8 mouse cellular contexts compared by ENCODE assay signal in the genomic region with DNA sequence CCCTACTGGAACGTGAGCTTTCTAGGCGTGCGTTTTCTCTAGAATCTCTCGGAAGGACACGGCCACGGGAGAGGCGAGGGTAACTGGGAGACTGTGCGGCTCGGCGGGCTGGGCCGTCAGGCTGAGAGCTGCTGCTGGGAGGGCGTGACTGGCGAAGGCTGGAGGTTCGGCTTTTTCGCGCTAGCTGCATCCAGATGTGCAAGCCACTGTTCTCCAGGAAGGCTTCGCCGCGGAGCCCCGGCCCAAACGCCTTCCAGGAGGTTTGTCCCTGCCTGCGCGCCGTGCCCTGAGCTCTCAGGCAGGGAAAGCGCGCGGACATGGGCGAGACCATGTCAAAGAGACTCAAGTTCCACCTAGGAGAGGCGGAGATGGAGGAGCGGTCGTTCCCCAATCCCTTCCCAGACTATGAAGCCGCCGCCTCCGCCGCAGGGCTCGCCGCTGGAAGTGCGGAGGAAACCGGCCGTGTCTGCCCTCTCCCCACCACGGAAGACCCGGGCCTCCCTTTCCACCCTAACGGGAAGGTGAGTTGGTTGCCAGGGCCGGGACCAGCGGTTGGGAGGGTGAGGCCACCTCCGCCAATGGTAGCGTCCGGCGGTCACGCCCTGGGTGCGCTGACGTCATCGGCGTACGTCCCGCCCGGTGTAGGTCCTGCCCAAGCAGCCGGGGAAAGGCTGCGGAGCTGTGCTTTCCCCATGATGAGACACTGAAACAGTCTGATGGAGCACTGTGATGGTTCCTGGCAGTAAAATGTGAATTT. TPM values are rescaled to one million over a fixed set of nuclear protein-coding genes. Genes with fewer than 3 reads are reported as not detected.
DNase-seq lines count a peak whose midpoint lies in the region; ATAC-seq and TF ChIP-seq lines count a peak whose summit lies in the region.

No protein-coding gene starts in this region.

- H3K4me3 ChIP-seq in CH12.LX (replicated peaks in 1 of 3; ENCODE audit: low read depth in 2 of 3, low read length in 2 of 3, poor library complexity in 1 of 3), result peak overlapping the region; percentile 64 to 85 (median 78)
- peak overlapping the region; percentile 66 for H3K4me3 ChIP-seq in forebrain, embryonic 11.5 days (ENCODE audit: low read depth, low read length)
- H3K4me3 ChIP-seq in heart, embryonic 16.5 days (ENCODE audit: low read length), result peak overlapping the region; percentile 63
- peak overlapping the region; percentile 75 for H3K4me3 ChIP-seq in liver, embryonic 15.5 days (replicated peaks)
- peak overlapping the region; percentile 67 for H3K4me3 ChIP-seq in neural tube, embryonic 12.5 days

- H3K27me3 ChIP-seq in CH12.LX (replicated peaks), result no peaks in the 10 kb centered on the region
- no peaks in the 10 kb centered on the region for H3K27me3 ChIP-seq in forebrain, embryonic 11.5 days (ENCODE audit: control insufficient read depth, insufficient read depth, low read length)
- no peaks in the 10 kb centered on the region for H3K27me3 ChIP-seq in heart, embryonic 16.5 days (ENCODE audit: control insufficient read depth, insufficient read depth, low read length)
- H3K27me3 ChIP-seq in liver, embryonic 15.5 days, result no peaks in the 10 kb centered on the region
- H3K27me3 ChIP-seq in neural tube, embryonic 12.5 days (replicated peaks), result no peaks in the 10 kb centered on the region

- peak overlapping the region; percentile 88 for H3K4me2 ChIP-seq in CH12.LX (ENCODE audit: insufficient read depth, low read depth, poor library complexity, severe bottlenecking)
- peak overlapping the region; percentile 64 for H3K4me2 ChIP-seq in forebrain, embryonic 11.5 days (ENCODE audit: low read depth, low read length, severe bottlenecking)
- peak overlapping the region; percentile 76 for H3K4me2 ChIP-seq in heart, embryonic 16.5 days (ENCODE audit: low read depth, low read length)
- peak overlapping the region; percentile 84 for H3K4me2 ChIP-seq in liver, embryonic 15.5 days
- peak overlapping the region; percentile 60 for H3K4me2 ChIP-seq in neural tube, embryonic 12.5 days (replicated peaks)

- H3K79me2 ChIP-seq in CH12.LX (replicated peaks; ENCODE audit: control insufficient read depth, extremely low read depth, insufficient read depth, poor library complexity, severe bottlenecking), result no peaks in the 10 kb centered on the region

- peak; percentile 87 for TF ChIP-seq POLR2A in CH12.LX (IDR thresholded peaks at IDR 0.05; ENCODE audit: low read depth, low read length)

- peaks cover 4 to 18% of the 10 kb centered on the region in 2 experiments; a peak in 3 of 4 replicates for H3K4me1 ChIP-seq in CH12.LX (ENCODE audit: control insufficient read depth in 1 of 2, insufficient read depth in 2 of 2)
- H3K4me1 ChIP-seq in forebrain, embryonic 11.5 days (replicated peaks; ENCODE audit: control insufficient read depth, insufficient read depth, low read length), result peaks cover 4% of the 10 kb centered on the region; the same call in 1 of the 2 replicates
- H3K4me1 ChIP-seq in heart, embryonic 16.5 days (ENCODE audit: control insufficient read depth, insufficient read depth, low read length), result peaks cover 8% of the 10 kb centered on the region
- H3K4me1 ChIP-seq in liver, embryonic 15.5 days (replicated peaks), result peaks cover 20% of the 10 kb centered on the region
- peaks cover 5% of the 10 kb centered on the region; the same call in 1 of the 2 replicates for H3K4me1 ChIP-seq in neural tube, embryonic 12.5 days

- peak overlapping the region; percentile 31 for H3K27ac ChIP-seq in CH12.LX (ENCODE audit: insufficient read depth, low read depth)
- peak overlapping the region; percentile 90 for H3K27ac ChIP-seq in forebrain, embryonic 11.5 days (ENCODE audit: low read depth, low read length)
- peak overlapping the region; percentile 93 for H3K27ac ChIP-seq in heart, embryonic 16.5 days (ENCODE audit: low read length)
- H3K27ac ChIP-seq in liver, embryonic 15.5 days (replicated peaks), result peak overlapping the region; percentile 96
- peak overlapping the region; percentile 97 for H3K27ac ChIP-seq in neural tube, embryonic 12.5 days

- TF ChIP-seq CTCF in CH12.LX (conservative IDR thresholded peaks at IDR 0.05 in 1 of 2, IDR thresholded peaks at IDR 0.05 in 1 of 2; ENCODE audit: low read depth in 2 of 2, low read length in 2 of 2), result no peak

- no peaks in the 10 kb centered on the region for H3K9me3 ChIP-seq in CH12.LX (replicated peaks; ENCODE audit: low read length)
- no peaks in the 10 kb centered on the region for H3K9me3 ChIP-seq in forebrain, embryonic 11.5 days (ENCODE audit: control insufficient read depth, low read length)
- H3K9me3 ChIP-seq in heart, embryonic 16.5 days (replicated peaks; ENCODE audit: control insufficient read depth, low read length), result no peaks in the 10 kb centered on the region
- H3K9me3 ChIP-seq in liver, embryonic 15.5 days (replicated peaks), result no peaks in the 10 kb centered on the region
- H3K9me3 ChIP-seq in neural tube, embryonic 12.5 days, result no peaks in the 10 kb centered on the region

- in situ Hi-C loops in CH12.LX (cut with MboI; ENCODE audit: low pct_ligation_motif_present, low pct_unique_long_range_greater_than_20kb, low sequenced_read_pairs), result no loop called here

- dilution Hi-C loops in CH12.LX (cut with MboI; ENCODE audit: extremely low pct_ligation_motif_present, extremely low pct_unique_long_range_greater_than_20kb, low sequenced_read_pairs), result no loop called here

- peak overlapping the region; percentile 56 for H3K9ac ChIP-seq in CH12.LX (ENCODE audit: insufficient read depth, low read depth)
- H3K9ac ChIP-seq in forebrain, embryonic 11.5 days (ENCODE audit: low read length), result peak overlapping the region; percentile 92
- peak overlapping the region; percentile 81 for H3K9ac ChIP-seq in heart, embryonic 16.5 days (ENCODE audit: low read length)
- peak overlapping the region; percentile 82 for H3K9ac ChIP-seq in liver, embryonic 15.5 days
- peak overlapping the region; percentile 88 for H3K9ac ChIP-seq in neural tube, embryonic 12.5 days

- peak; percentile 99 for ATAC-seq in forebrain, embryonic 11.5 days (replicated peaks; ENCODE audit: low FRiP score)
- ATAC-seq in heart, embryonic 16.5 days (replicated peaks; ENCODE audit: extremely low read depth, insufficient read depth, low FRiP score), result peak; percentile 99
- peak; percentile 99 for ATAC-seq in liver, embryonic 15.5 days (ENCODE audit: insufficient read depth)
- peak; percentile 99 for ATAC-seq in neural tube, embryonic 12.5 days (ENCODE audit: low FRiP score, low read depth)

- peak; percentile 92 for DNase-seq in CH12.LX (ENCODE audit: extremely low read depth)
- DNase-seq in c-Kit-positive CD71-positive TER-119-negative erythroid progenitor cells, embryonic 14.5 days (ENCODE audit: low read depth), result peak; percentile 92
- DNase-seq in forebrain, embryonic 11.5 days (ENCODE audit: low spot score), result peak; percentile 96
- DNase-seq in kidney, postnatal 36 days, result peak; percentile 97 to 98
- peak; percentile 96 for DNase-seq in telencephalon, adult 2 months (ENCODE audit: low read depth, low spot score)

- under 1% methylated on average over 59 of the region's 59 CpGs for WGBS in forebrain, embryonic 11.5 days
- WGBS in heart, embryonic 16.5 days, result under 1% methylated on average over 57 of the region's 59 CpGs
- WGBS in liver, embryonic 15.5 days (ENCODE audit: insufficient replicate concordance), result under 1% methylated on average over 59 of the region's 59 CpGs
- under 1% methylated on average over 59 of the region's 59 CpGs for WGBS in neural tube, embryonic 12.5 days

- TF ChIP-seq EP300 in CH12.LX (IDR thresholded peaks at IDR 0.05; ENCODE audit: low read length), result 0 out of 2 replicates have a peak, but pooled peaks have one; percentile 24

- no peaks in the 10 kb centered on the region for H3K36me3 ChIP-seq in CH12.LX (replicated peaks in 1 of 2; ENCODE audit: control insufficient read depth in 1 of 2, insufficient read depth in 1 of 2, low read length in 1 of 2)
- H3K36me3 ChIP-seq in forebrain, embryonic 11.5 days (ENCODE audit: control insufficient read depth, insufficient read depth, low read length), result no peaks in the 10 kb centered on the region
- H3K36me3 ChIP-seq in heart, embryonic 16.5 days (ENCODE audit: control insufficient read depth, insufficient read depth), result no peaks in the 10 kb centered on the region
- no peaks in the 10 kb centered on the region for H3K36me3 ChIP-seq in liver, embryonic 15.5 days (replicated peaks)
- no peaks in the 10 kb centered on the region for H3K36me3 ChIP-seq in neural tube, embryonic 12.5 days

- TF ChIP-seq RAD21 in CH12.LX (IDR thresholded peaks at IDR 0.05; ENCODE audit: low read depth, low read length), result no peak

TF ChIP-seq in CH12.LX, 34 proteins besides CTCF, POLR2A, EP300 and RAD21 (continues in another document):
- TF ChIP-seq ETS1 (conservative IDR thresholded peaks at IDR 0.05; ENCODE audit: low read depth, low read length) (peak; percentile 4; the same call in 1 of the 2 replicates), TCF12 (IDR thresholded peaks at IDR 0.05; ENCODE audit: low read depth, low read length) (peak; percentile 61), POLR2AphosphoS2 (IDR thresholded peaks at IDR 0.05; ENCODE audit: low read depth, low read length) (peak; percentile 56), JUN (IDR thresholded peaks at IDR 0.05; ENCODE audit: insufficient read depth, low read depth, low read length) (no peak), ZC3H11A (IDR thresholded peaks at IDR 0.05; ENCODE audit: low read depth, low read length) (no peak), HCFC1 (IDR thresholded peaks at IDR 0.05; ENCODE audit: low read depth, low read length) (peak; percentile 71), GABPA (IDR thresholded peaks at IDR 0.05; ENCODE audit: insufficient replicate concordance, low read depth, low read length) (no peak), CHD1 (IDR thresholded peaks at IDR 0.05; ENCODE audit: low read depth, low read length) (peak; percentile 90)

RNA-seq across cellular contexts. Expression of gene Lancl2, which starts 0.6 kb away (rescaled TPM):
- total RNA-seq in CH12.LX (2012; rRNA removed), result 12.2 and 13.8 TPM in 2 replicates
- 24.3 and 25.0 TPM in 2 replicates for total RNA-seq in CH12.LX (2014; rRNA removed)
- polyA plus RNA-seq in CH12.LX (2012; ENCODE audit: insufficient read length, low read depth), result 17.7 and 19.1 TPM in 2 replicates
- 54.0 and 55.7 TPM in 2 replicates for polyA plus RNA-seq in forebrain, embryonic 11.5 days (2014; fragmentation: Nextera tagmentation; extraction: Ambion mirVana)
- polyA plus RNA-seq in heart, embryonic 16.5 days (2015; fragmentation: Nextera tagmentation; extraction: Ambion mirVana), result 18.7 and 18.9 TPM in 2 replicates
- polyA plus RNA-seq in liver, embryonic 15.5 days (2015; fragmentation: Nextera tagmentation; extraction: Ambion mirVana), result 13.2 and 14.5 TPM in 2 replicates
- polyA plus RNA-seq in neural tube, embryonic 12.5 days (2016; fragmentation: Nextera tagmentation; extraction: Ambion mirVana), result 49.3 and 55.9 TPM in 2 replicates

RNA-seq across cellular contexts. Expression of gene Pyurf, which starts 11.0 kb away (rescaled TPM):
- total RNA-seq in CH12.LX (2012; rRNA removed) (6.4 and 6.8 TPM in 2 replicates), CH12.LX (2014; rRNA removed) (12.4 and 13.4 TPM in 2 replicates)
- polyA plus RNA-seq in CH12.LX (2012; ENCODE audit: insufficient read length, low read depth), result 5.7 and 6.8 TPM in 2 replicates
- polyA plus RNA-seq in forebrain, embryonic 11.5 days (2014; fragmentation: Nextera tagmentation; extraction: Ambion mirVana), result 15.8 and 16.1 TPM in 2 replicates
- 27.8 and 29.1 TPM in 2 replicates for polyA plus RNA-seq in heart, embryonic 16.5 days (2015; fragmentation: Nextera tagmentation; extraction: Ambion mirVana)
- polyA plus RNA-seq in liver, embryonic 15.5 days (2015; fragmentation: Nextera tagmentation; extraction: Ambion mirVana), result 6.7 and 6.8 TPM in 2 replicates
- polyA plus RNA-seq in neural tube, embryonic 12.5 days (2016; fragmentation: Nextera tagmentation; extraction: Ambion mirVana), result 16.4 and 17.2 TPM in 2 replicates

Comparison
In these comparisons a context has a peak if more than half of its experiments do, and no peak if none do; other contexts are left out.
1. Peak in every context shown above with its lines: DNase-seq, ATAC-seq, H3K4me3 ChIP-seq and H3K27ac ChIP-seq.
2. H3K27ac ChIP-seq: peak in every context shown above with its lines; median percentile 97 in neural tube, embryonic 12.5 days; 96 in liver, embryonic 15.5 days; 93 in heart, embryonic 16.5 days; 90 in forebrain, embryonic 11.5 days; 31 in CH12.LX.